Mouse (Mus musculus): ENCODE measurements around the gene Gm5799. TPM values are rescaled to one million over a fixed set of nuclear protein-coding genes. Genes with fewer than 3 reads are reported as not detected.
"Not testable (repeated sequence)": the region's sequence is repeated elsewhere in the genome, so short reads cannot be mapped to it uniquely, and the experiment has no call there.

The Gm5799 gene
- polyA plus RNA-seq (2014; fragmentation: Nextera tagmentation; extraction: Ambion mirVana): not detected in 2 replicates

DNA sequence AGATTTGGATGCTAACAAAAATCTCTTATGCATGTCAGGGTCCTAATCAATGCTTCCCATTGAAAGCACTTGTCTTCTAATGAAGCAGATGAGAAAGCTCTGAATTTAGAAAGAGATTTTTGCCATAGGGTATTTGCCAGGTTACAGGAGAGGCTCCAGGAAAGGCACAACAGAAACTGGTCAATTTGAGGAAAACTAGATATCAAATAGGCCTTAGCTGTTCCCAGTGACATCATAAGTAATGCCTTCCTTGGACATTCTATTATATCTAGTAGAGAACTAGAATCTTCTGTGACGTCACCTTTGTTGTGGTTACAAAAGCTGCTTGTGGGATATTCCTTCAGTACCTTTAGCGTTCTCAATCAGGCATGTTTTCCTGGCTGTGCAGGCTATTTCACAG lies at the start of gene Gm5799:
TSS of gene Gm5799 (plus strand) at position 301 of the 400 bp plus-strand sequence.
- WGBS: 89% methylated on average over 1 of the region's 2 CpGs
- not testable (repeated sequence) for H3K36me3 ChIP-seq (ENCODE audit: control insufficient read depth, insufficient read depth, low read length); H3K27ac ChIP-seq (ENCODE audit: low read depth, low read length); H3K27me3 ChIP-seq (ENCODE audit: control insufficient read depth, insufficient read depth, low read length); H3K4me1 ChIP-seq (ENCODE audit: control insufficient read depth, insufficient read depth, low read length); H3K4me2 ChIP-seq; H3K9ac ChIP-seq (ENCODE audit: low read length); H3K4me3 ChIP-seq (ENCODE audit: low read depth, low read length); H3K9me3 ChIP-seq (ENCODE audit: control insufficient read depth, low read length); ATAC-seq (ENCODE audit: low FRiP score); DNase-seq (ENCODE audit: low spot score, missing footprints)

DNA sequence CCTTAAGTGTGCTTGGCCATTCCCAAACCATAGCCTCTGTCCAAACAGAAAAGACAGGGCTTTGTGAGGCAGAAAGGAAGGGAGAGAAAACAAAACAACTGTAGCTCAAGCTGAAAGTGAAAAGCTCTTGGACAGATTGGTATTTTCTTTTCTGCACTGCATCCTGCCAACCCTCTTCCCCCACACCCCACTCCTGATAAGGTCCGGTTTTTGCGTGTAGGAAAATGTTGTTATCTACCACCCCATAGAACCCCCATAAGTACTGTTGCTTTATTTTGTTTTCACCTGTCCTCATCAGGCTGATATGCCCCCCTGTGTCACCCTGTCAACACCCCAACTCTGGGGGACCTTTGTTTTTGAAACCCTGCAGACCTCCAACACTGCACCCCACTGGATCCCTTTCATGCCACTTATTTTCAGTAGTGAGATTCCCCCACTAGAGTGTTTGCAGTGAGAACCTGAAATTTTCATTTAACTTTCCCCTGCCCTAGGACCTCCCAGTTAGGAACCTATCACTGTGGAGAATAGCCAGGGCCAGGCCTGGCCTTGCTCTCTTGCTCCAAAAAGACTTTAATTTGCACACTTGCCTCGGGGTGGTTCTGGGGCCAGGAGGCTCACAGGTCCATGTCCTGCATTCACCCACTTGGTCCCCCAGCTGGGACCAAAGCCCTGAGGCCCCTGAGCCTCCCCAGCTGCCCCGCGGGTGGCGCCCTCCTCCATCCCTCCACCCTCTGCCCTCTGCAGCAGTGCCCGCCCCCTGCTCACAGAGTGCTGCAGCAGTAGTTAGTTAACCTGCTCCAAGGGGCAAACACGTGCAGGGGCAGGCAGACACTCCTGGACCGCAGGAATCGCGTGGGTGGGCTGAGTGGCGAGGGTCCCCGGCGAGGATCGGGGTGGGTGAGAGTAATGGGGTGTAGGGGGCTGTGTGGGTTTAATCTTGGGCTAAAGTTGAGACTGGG lies 12.0 kb upstream of the Gm5799 start:
- H3K4me2 ChIP-seq; H3K36me3 ChIP-seq (ENCODE audit: control insufficient read depth, insufficient read depth, low read length); ATAC-seq (ENCODE audit: low FRiP score); H3K27me3 ChIP-seq (ENCODE audit: control insufficient read depth, insufficient read depth, low read length); DNase-seq (ENCODE audit: low spot score, missing footprints); H3K4me1 ChIP-seq (ENCODE audit: control insufficient read depth, insufficient read depth, low read length); H3K4me3 ChIP-seq (ENCODE audit: low read depth, low read length); H3K9ac ChIP-seq (ENCODE audit: low read length); H3K27ac ChIP-seq (ENCODE audit: low read depth, low read length); H3K9me3 ChIP-seq (ENCODE audit: control insufficient read depth, low read length): not testable (repeated sequence)
- WGBS: 39% methylated on average over 3 of the region's 15 CpGs

DNA sequence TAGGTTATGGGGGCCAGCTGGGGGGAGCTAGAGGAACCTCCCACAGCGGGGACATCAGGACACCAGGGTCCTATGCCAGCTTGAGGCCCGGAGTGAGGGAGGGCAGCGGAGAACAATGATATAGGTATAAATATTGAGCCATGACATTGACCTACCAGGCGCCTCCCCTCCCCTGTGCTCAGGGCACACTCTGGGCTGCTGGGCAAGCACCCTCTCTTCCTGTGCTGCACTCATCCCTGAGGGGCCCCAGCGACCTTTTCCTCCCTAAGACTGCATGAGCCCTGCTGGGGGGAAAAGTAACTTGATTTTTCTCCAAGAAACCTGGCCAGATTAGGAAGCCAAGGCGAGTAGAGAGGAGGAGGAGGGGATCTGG lies 11.4 kb upstream of the Gm5799 start:
- H3K4me3 ChIP-seq (ENCODE audit: low read depth, low read length); H3K9me3 ChIP-seq (ENCODE audit: control insufficient read depth, low read length); H3K4me1 ChIP-seq (ENCODE audit: control insufficient read depth, insufficient read depth, low read length); ATAC-seq (ENCODE audit: low FRiP score); H3K36me3 ChIP-seq (ENCODE audit: control insufficient read depth, insufficient read depth, low read length); H3K27me3 ChIP-seq (ENCODE audit: control insufficient read depth, insufficient read depth, low read length); H3K27ac ChIP-seq (ENCODE audit: low read depth, low read length); H3K9ac ChIP-seq (ENCODE audit: low read length); DNase-seq (ENCODE audit: low spot score, missing footprints); H3K4me2 ChIP-seq: not testable (repeated sequence)
- no CpG with 5 or more reads among the region's 6 CpGs for WGBS

DNA sequence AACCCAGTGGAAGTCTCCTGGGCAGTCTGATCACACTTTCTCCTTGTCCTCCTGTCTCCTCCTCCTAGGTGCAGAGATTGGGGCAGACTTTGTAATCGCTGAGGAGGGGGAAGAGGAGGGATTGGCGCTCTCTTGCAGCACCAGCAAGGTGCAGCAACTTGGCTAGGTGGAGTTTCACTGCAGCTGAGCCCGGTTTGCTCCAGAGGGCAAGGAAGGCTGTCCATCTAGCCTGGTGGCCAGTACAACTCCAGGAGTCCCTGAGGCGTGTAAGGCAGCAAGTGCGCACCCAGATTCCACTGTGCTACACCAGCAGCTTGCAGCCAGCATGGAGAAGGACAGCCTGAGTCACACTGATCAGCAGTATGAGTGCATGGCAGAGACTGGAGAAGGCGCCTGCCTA lies 11.0 kb upstream of the Gm5799 start:
- not testable (repeated sequence) for H3K9ac ChIP-seq (ENCODE audit: low read length); DNase-seq (ENCODE audit: low spot score, missing footprints); H3K9me3 ChIP-seq (ENCODE audit: control insufficient read depth, low read length); H3K36me3 ChIP-seq (ENCODE audit: control insufficient read depth, insufficient read depth, low read length); H3K27me3 ChIP-seq (ENCODE audit: control insufficient read depth, insufficient read depth, low read length); ATAC-seq (ENCODE audit: low FRiP score); H3K4me2 ChIP-seq; H3K4me3 ChIP-seq (ENCODE audit: low read depth, low read length); H3K27ac ChIP-seq (ENCODE audit: low read depth, low read length); H3K4me1 ChIP-seq (ENCODE audit: control insufficient read depth, insufficient read depth, low read length)
- WGBS: 56% methylated on average over 5 of the region's 6 CpGs

DNA sequence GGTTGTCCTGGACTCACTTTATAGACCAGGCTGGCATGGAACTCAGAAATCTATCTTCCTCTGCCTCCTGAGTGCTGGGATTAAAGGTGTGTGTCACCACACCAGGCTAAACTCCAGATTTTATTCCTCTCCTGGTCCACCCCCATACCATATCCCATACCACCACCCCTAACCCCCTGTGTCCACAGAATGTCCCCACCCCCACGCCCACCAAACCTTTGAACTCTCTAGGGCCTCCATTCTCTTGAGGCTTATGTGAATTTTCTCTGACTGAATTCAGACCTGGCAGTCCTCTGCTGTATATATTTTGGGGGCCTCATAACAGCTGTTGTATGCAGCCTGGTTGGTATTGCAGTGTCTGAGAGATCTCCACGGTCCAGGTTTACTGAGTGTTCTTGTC lies 5.2 kb upstream of the Gm5799 start:
- not testable (repeated sequence) for H3K9ac ChIP-seq (ENCODE audit: low read length); H3K4me2 ChIP-seq; ATAC-seq (ENCODE audit: low FRiP score); H3K27me3 ChIP-seq (ENCODE audit: control insufficient read depth, insufficient read depth, low read length); H3K36me3 ChIP-seq (ENCODE audit: control insufficient read depth, insufficient read depth, low read length); H3K4me1 ChIP-seq (ENCODE audit: control insufficient read depth, insufficient read depth, low read length); H3K27ac ChIP-seq (ENCODE audit: low read depth, low read length); H3K4me3 ChIP-seq (ENCODE audit: low read depth, low read length); H3K9me3 ChIP-seq (ENCODE audit: control insufficient read depth, low read length); DNase-seq (ENCODE audit: low spot score, missing footprints)
- WGBS: 74% methylated on average over 2 of the region's 2 CpGs

DNA sequence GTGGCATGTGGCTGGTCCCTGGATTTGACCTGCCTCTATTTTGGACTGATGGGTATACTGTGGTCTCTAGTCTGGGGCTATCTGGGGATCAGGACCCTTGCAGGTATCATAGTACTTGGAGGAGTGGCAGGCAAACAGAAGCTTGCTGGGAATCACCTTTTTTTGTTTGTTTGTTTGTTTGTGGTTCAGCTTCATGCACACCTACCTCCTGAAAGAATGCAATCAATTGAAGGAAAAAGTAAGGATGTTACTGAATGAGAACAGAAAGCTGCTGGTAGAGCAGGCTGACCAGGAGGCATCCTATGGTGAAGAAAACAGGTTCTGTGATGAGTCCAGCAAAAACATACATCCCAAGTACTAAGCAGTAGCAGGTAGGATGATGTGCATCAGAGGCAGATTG lies 2.9 kb downstream of the Gm5799 start:
- not testable (repeated sequence) for H3K4me2 ChIP-seq; H3K36me3 ChIP-seq (ENCODE audit: control insufficient read depth, insufficient read depth, low read length); H3K4me1 ChIP-seq (ENCODE audit: control insufficient read depth, insufficient read depth, low read length); H3K27ac ChIP-seq (ENCODE audit: low read depth, low read length); H3K9ac ChIP-seq (ENCODE audit: low read length); DNase-seq (ENCODE audit: low spot score, missing footprints); ATAC-seq (ENCODE audit: low FRiP score); H3K9me3 ChIP-seq (ENCODE audit: control insufficient read depth, low read length); H3K27me3 ChIP-seq (ENCODE audit: control insufficient read depth, insufficient read depth, low read length); H3K4me3 ChIP-seq (ENCODE audit: low read depth, low read length)

DNA sequence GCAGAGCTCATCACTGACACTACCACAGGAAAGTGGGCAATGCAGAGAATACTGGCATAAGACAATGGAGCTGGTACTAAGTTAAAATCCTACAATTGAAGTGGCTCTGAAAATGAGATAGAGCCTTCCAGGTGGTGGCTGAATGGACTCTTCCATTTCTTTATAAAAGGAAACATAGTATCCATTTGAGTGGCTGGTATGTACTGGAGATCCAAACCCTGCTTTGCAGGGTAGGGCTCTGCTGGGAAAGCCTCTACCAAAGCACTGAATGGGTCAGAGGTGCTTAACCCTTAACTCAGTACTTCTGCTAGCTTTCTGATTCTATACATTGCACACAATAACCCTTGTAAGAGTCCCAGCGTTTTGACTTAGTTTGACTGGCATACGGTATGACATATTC lies 8.9 kb downstream of the Gm5799 start:
- not testable (repeated sequence) for H3K27ac ChIP-seq (ENCODE audit: low read depth, low read length); H3K36me3 ChIP-seq (ENCODE audit: control insufficient read depth, insufficient read depth, low read length); H3K9ac ChIP-seq (ENCODE audit: low read length); H3K4me3 ChIP-seq (ENCODE audit: low read depth, low read length); H3K4me2 ChIP-seq; ATAC-seq (ENCODE audit: low FRiP score); H3K9me3 ChIP-seq (ENCODE audit: control insufficient read depth, low read length); H3K27me3 ChIP-seq (ENCODE audit: control insufficient read depth, insufficient read depth, low read length); H3K4me1 ChIP-seq (ENCODE audit: control insufficient read depth, insufficient read depth, low read length); DNase-seq (ENCODE audit: low spot score, missing footprints)
- 68% methylated on average over 2 of the region's 2 CpGs for WGBS

DNA sequence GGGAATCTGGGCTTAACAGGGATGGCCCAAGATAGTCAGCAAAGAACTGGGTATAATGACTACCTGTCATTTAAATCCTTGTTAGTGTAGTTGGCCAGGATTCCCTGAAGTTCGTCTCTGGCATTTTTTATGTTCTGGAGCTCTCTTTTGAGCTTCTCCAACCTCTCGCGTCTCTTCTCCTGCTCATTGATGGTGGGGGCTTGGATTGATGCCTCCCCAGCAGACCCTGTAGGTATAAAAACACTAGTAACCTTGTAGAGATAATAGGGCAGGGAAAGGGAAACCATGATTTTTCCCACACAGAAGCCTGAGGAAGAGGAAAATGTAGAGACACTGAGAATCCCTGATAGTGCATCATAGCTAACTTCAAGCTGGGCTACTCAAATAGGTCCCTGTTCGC lies 34.6 kb downstream of the Gm5799 start:
- DNase-seq (ENCODE audit: low spot score, missing footprints); H3K27me3 ChIP-seq (ENCODE audit: control insufficient read depth, insufficient read depth, low read length); H3K36me3 ChIP-seq (ENCODE audit: control insufficient read depth, insufficient read depth, low read length); H3K9me3 ChIP-seq (ENCODE audit: control insufficient read depth, low read length); H3K9ac ChIP-seq (ENCODE audit: low read length); H3K4me3 ChIP-seq (ENCODE audit: low read depth, low read length); H3K27ac ChIP-seq (ENCODE audit: low read depth, low read length); ATAC-seq (ENCODE audit: low FRiP score); H3K4me2 ChIP-seq; H3K4me1 ChIP-seq (ENCODE audit: control insufficient read depth, insufficient read depth, low read length): not testable (repeated sequence)
- 100% methylated on average over 2 of the region's 4 CpGs for WGBS

DNA sequence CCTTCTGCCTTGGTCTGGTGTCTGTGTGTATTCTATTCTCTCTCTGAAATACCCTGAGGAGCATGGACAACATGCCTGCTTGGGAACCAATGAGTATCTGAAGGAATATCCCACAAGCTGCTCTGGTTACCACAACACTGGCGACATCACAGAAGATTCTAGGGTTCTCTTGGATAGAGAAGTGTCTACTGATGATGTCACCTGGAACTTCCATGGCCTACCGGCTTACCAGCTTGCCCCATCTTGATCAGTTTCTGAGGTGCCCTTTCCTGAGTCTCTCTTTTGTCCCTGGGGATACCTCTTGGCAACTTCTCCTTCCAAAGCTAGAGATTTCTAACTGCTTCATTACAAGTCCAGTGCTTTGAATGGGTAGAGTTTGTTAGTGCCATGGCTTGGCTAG lies 35.7 kb downstream of the Gm5799 start, which contains the start of gene Gm17654:
TSS of gene Gm17654 (minus strand) at position 101 of the 400 bp plus-strand sequence.
- H3K4me2 ChIP-seq; H3K9me3 ChIP-seq (ENCODE audit: control insufficient read depth, low read length); DNase-seq (ENCODE audit: low spot score, missing footprints); H3K27me3 ChIP-seq (ENCODE audit: control insufficient read depth, insufficient read depth, low read length); H3K4me3 ChIP-seq (ENCODE audit: low read depth, low read length); H3K9ac ChIP-seq (ENCODE audit: low read length); H3K27ac ChIP-seq (ENCODE audit: low read depth, low read length); H3K4me1 ChIP-seq (ENCODE audit: control insufficient read depth, insufficient read depth, low read length); ATAC-seq (ENCODE audit: low FRiP score); H3K36me3 ChIP-seq (ENCODE audit: control insufficient read depth, insufficient read depth, low read length): not testable (repeated sequence)
- 100% methylated on average over 1 of the region's 2 CpGs for WGBS

All from midbrain, embryonic 11.5 days (tissue).